Mouse (Mus musculus): Measurements from ENCODE around the gene Azgp1. TPM values are rescaled to one million over a fixed set of nuclear protein-coding genes. Genes with fewer than 3 reads are reported as not detected.
A peak's percentile ranks its signal among the peaks of the same experiment; 100 is the strongest.
"Not testable (repeated sequence)": the region's sequence is repeated elsewhere in the genome, so short reads cannot be mapped to it uniquely, and the experiment has no call there.

Azgp1 gene
- 0.09 and 0.22 TPM in 2 replicates for polyA plus RNA-seq (2015; fragmentation: Nextera tagmentation; extraction: Ambion mirVana)

DNA sequence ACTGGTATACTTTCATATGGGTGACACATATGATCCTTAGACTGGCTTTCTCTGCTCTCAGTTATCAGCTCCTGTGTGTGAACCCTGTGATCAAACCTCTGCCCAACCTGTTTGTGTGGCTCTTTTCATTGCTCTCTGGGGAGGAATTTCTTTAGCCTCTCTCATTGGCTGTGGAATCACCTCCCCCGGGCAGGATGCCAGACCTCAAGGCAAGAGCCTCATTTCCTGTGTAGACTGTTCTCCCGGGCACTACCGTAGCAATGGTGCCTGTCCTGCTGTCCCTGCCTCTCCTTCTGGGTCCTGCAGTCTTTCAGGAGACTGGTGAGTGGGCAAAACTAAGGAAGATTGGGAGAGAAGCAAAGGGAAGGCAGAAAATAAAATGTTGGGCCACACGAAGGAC, at the start of gene Azgp1:
TSS of gene Azgp1 (plus strand) at position 221 of the 400 bp plus-strand sequence.
- Histone ChIP-seq H3K9ac (ENCODE audit: low read depth, low read length) (no peak within 1 kb of the TSS), H3K4me3 (replicated peaks; ENCODE audit: low read depth, low read length) (no peak within 1 kb of the TSS), H3K27me3 (ENCODE audit: insufficient read depth, low read length) (no peaks in the 10 kb centered on the region), H3K4me1 (replicated peaks; ENCODE audit: insufficient read depth, low read length) (no peaks in the 10 kb centered on the region), H3K4me2 (ENCODE audit: low read length) (no peak within 1 kb of the TSS), H3K36me3 (ENCODE audit: insufficient read depth, low read length) (no peaks in the 10 kb centered on the region), H3K9me3 (replicated peaks; ENCODE audit: low read length) (no peaks in the 10 kb centered on the region), H3K27ac (no peak within 1 kb of the TSS)
- TF ChIP-seq CTCF (IDR thresholded peaks at IDR 0.05; ENCODE audit: low read depth): no peak
- ATAC-seq (replicated peaks; ENCODE audit: low FRiP score, low read depth) (no peak), DNase-seq (ENCODE audit: low spot score) (no peak)
- 53% methylated on average over 4 of the region's 4 CpGs for WGBS

DNA sequence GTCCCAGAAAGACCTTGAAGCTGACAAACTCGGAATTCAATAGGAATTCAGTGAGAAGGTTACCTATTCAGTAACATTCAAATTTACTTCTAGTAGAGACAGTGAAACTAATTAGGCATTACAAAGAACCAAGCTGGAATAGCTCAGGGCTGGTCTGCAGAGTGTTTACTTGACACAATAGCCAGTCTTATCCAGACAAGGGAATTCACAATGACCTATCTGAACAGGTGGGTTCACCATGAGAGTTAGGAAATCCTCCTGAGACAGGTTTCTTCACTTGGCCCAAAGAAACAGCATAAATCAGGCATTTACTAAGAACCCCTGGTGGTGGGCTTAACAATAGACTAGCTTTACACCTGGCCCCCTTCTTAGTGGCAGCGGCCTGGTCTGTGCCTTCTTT, 47.4 kb upstream of the Azgp1 start:
- not testable (repeated sequence) for H3K9me3 ChIP-seq (replicated peaks; ENCODE audit: low read length); DNase-seq (ENCODE audit: low spot score); H3K4me2 ChIP-seq (ENCODE audit: low read length); H3K27ac ChIP-seq; H3K27me3 ChIP-seq (ENCODE audit: insufficient read depth, low read length); H3K36me3 ChIP-seq (ENCODE audit: insufficient read depth, low read length); ATAC-seq (replicated peaks; ENCODE audit: low FRiP score, low read depth); H3K4me3 ChIP-seq (replicated peaks; ENCODE audit: low read depth, low read length); H3K4me1 ChIP-seq (replicated peaks; ENCODE audit: insufficient read depth, low read length); H3K9ac ChIP-seq (ENCODE audit: low read depth, low read length)
- WGBS: 69% methylated on average over 2 of the region's 2 CpGs

DNA sequence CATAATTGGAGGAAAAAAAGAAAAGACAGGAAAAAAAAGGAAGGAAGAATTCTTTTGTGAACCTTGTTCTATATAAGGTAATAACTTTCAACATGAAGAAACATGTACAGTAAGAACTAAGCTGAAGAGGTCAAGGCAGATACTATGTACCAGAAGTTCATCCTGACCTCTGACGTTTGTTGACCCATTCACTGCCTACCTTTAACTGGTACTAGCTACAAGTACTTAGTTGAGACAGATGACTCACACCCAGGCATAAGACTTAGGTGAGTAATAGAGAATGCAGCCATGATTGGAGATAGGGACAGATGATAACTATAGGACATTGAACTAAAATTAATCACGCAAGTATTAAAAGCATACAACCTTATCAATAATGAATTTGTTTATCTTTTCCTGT, 44.8 kb upstream of the Azgp1 start:
- H3K4me1 ChIP-seq (replicated peaks; ENCODE audit: insufficient read depth, low read length): no peaks in the 10 kb centered on the region
- H3K9me3 ChIP-seq (replicated peaks; ENCODE audit: low read length): no peaks in the 10 kb centered on the region
- no peak for TF ChIP-seq CTCF (IDR thresholded peaks at IDR 0.05; ENCODE audit: low read depth)
- WGBS: 84% methylated on average over 2 of the region's 2 CpGs
- no peak overlapping the region for H3K4me2 ChIP-seq (ENCODE audit: low read length)
- no peaks in the 10 kb centered on the region for H3K36me3 ChIP-seq (ENCODE audit: insufficient read depth, low read length)
- no peak overlapping the region for H3K27ac ChIP-seq
- H3K9ac ChIP-seq (ENCODE audit: low read depth, low read length): no peak overlapping the region
- DNase-seq (ENCODE audit: low spot score): no peak
- no peak for ATAC-seq (replicated peaks; ENCODE audit: low FRiP score, low read depth)
- no peak overlapping the region for H3K4me3 ChIP-seq (replicated peaks; ENCODE audit: low read depth, low read length)
- H3K27me3 ChIP-seq (ENCODE audit: insufficient read depth, low read length): no peaks in the 10 kb centered on the region

DNA sequence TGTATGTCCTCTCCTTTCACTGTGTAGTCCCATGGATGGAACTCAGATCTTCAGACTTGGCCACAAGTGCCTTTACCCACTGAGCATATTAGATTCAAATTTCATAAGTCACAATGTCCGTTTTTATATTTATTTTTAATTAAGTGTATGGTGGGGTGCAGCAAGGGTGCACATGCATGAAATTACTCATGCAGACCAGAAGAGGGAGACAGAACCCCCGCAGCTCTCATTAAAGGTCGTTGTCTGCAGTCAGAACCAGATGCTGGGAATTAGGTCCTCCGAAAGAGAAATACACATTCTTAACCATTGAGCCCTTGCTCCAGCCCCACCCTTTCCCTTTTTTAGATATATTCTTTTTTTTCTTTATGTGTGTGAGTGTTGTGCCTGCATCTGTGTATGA, 44.1 kb upstream of the Azgp1 start:
- no peak overlapping the region for H3K9ac ChIP-seq (ENCODE audit: low read depth, low read length)
- no peak for DNase-seq (ENCODE audit: low spot score)
- no peak overlapping the region for H3K4me2 ChIP-seq (ENCODE audit: low read length)
- no peak overlapping the region for H3K4me3 ChIP-seq (replicated peaks; ENCODE audit: low read depth, low read length)
- no peaks in the 10 kb centered on the region for H3K4me1 ChIP-seq (replicated peaks; ENCODE audit: insufficient read depth, low read length)
- WGBS: 66% methylated on average over 4 of the region's 4 CpGs
- H3K27ac ChIP-seq: no peak overlapping the region
- peak; percentile 31; the same call in 1 of the 2 replicates for TF ChIP-seq CTCF (IDR thresholded peaks at IDR 0.05; ENCODE audit: low read depth)
- H3K27me3 ChIP-seq (ENCODE audit: insufficient read depth, low read length): no peaks in the 10 kb centered on the region
- no peaks in the 10 kb centered on the region for H3K9me3 ChIP-seq (replicated peaks; ENCODE audit: low read length)
- ATAC-seq (replicated peaks; ENCODE audit: low FRiP score, low read depth): no peak
- H3K36me3 ChIP-seq (ENCODE audit: insufficient read depth, low read length): no peaks in the 10 kb centered on the region

DNA sequence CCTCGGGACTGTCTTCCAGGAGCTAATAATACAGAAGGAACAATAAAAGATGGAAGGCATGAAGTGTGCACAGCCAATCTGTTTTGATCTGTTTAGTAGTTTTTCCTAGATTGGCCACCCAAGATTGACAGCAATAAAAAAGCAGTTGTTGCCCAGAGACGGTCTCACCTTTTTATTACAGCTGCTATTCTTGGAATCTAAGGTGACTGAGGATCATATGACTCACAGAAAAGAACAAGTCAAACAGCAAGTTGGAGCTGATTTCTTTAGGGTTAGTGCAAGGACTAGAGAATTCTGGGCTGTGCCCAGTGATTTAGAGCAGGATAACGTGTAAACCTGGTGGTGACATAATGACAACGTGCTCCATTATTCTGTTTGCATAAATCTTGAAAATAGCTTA, 40.4 kb upstream of the Azgp1 start:
- no peak for TF ChIP-seq CTCF (IDR thresholded peaks at IDR 0.05; ENCODE audit: low read depth)
- no peaks in the 10 kb centered on the region for H3K27me3 ChIP-seq (ENCODE audit: insufficient read depth, low read length)
- DNase-seq (ENCODE audit: low spot score) (no peak), ATAC-seq (replicated peaks; ENCODE audit: low FRiP score, low read depth) (no peak)
- 49% methylated on average over 4 of the region's 4 CpGs for WGBS
- no peaks in the 10 kb centered on the region for H3K36me3 ChIP-seq (ENCODE audit: insufficient read depth, low read length)
- no peak overlapping the region for H3K27ac ChIP-seq
- H3K4me3 ChIP-seq (replicated peaks; ENCODE audit: low read depth, low read length): no peak overlapping the region
- H3K4me2 ChIP-seq (ENCODE audit: low read length): no peak overlapping the region
- H3K9ac ChIP-seq (ENCODE audit: low read depth, low read length): no peak overlapping the region
- no peaks in the 10 kb centered on the region for H3K4me1 ChIP-seq (replicated peaks; ENCODE audit: insufficient read depth, low read length)
- H3K9me3 ChIP-seq (replicated peaks; ENCODE audit: low read length): no peaks in the 10 kb centered on the region

DNA sequence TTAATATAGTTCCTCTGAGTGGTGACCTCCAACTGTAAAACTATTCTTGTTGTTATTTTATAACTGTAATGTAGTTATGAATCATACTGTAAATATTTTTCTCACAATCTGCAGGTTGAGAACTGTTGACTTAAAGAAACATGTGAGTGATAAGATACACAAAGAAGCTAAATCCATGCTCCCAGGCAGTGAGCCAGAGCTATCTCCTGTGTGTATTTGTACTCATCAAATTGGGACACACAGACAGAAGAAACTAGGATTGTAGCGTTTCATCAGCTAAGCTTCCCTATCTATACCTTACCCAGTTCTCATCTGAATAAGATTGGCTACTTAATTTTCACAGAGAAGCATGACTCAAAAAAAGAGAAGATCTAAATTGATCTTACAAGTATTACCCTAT, 38.2 kb upstream of the Azgp1 start:
- DNase-seq (ENCODE audit: low spot score) (no peak), ATAC-seq (replicated peaks; ENCODE audit: low FRiP score, low read depth) (no peak)
- H3K36me3 ChIP-seq (ENCODE audit: insufficient read depth, low read length): no peaks in the 10 kb centered on the region
- no peak overlapping the region for H3K4me2 ChIP-seq (ENCODE audit: low read length)
- no peaks in the 10 kb centered on the region for H3K27me3 ChIP-seq (ENCODE audit: insufficient read depth, low read length)
- TF ChIP-seq CTCF (IDR thresholded peaks at IDR 0.05; ENCODE audit: low read depth): no peak
- H3K4me1 ChIP-seq (replicated peaks; ENCODE audit: insufficient read depth, low read length): no peaks in the 10 kb centered on the region
- H3K4me3 ChIP-seq (replicated peaks; ENCODE audit: low read depth, low read length): no peak overlapping the region
- 69% methylated on average over 1 of the region's 1 CpGs for WGBS
- no peak overlapping the region for H3K27ac ChIP-seq
- no peak overlapping the region for H3K9ac ChIP-seq (ENCODE audit: low read depth, low read length)
- H3K9me3 ChIP-seq (replicated peaks; ENCODE audit: low read length): no peaks in the 10 kb centered on the region

DNA sequence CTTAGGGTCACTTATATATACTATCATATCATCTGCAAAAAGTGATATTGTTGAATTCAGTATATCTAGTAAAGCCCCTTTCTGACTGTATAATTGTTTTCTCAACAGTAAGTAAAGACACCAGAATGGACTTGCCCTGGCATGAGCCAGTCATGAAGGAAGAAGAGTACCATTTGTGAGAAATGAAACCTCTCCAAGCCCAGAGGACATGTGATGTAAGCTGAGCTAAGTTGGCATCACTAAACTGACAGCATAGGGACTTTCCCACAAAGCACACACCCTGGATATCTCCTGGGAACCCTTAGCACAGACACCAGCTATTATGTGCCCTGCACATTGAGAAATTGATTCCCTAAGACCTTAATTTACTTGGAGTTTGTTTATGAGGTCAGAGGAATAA, 34.0 kb upstream of the Azgp1 start:
- no peak for TF ChIP-seq CTCF (IDR thresholded peaks at IDR 0.05; ENCODE audit: low read depth)
- Histone ChIP-seq H3K4me1 (replicated peaks; ENCODE audit: insufficient read depth, low read length) (no peaks in the 10 kb centered on the region), H3K9ac (ENCODE audit: low read depth, low read length) (no peak overlapping the region), H3K27ac (no peak overlapping the region), H3K4me2 (ENCODE audit: low read length) (no peak overlapping the region), H3K27me3 (ENCODE audit: insufficient read depth, low read length) (no peaks in the 10 kb centered on the region), H3K4me3 (replicated peaks; ENCODE audit: low read depth, low read length) (no peak overlapping the region), H3K9me3 (replicated peaks; ENCODE audit: low read length) (no peaks in the 10 kb centered on the region), H3K36me3 (ENCODE audit: insufficient read depth, low read length) (no peaks in the 10 kb centered on the region)
- no peak for ATAC-seq (replicated peaks; ENCODE audit: low FRiP score, low read depth)
- no peak for DNase-seq (ENCODE audit: low spot score)
